Mouse (Mus musculus): ENCODE measurements around the gene Cmtm2a. TPM values are rescaled to one million over a fixed set of nuclear protein-coding genes. Genes with fewer than 3 reads are reported as not detected.
"Not testable (repeated sequence)": the region's sequence is repeated elsewhere in the genome, so short reads cannot be mapped to it uniquely, and the experiment has no call there.

Cmtm2a gene
- polyA plus RNA-seq, 1 experiment from 2014 or later, result not detected

DNA sequence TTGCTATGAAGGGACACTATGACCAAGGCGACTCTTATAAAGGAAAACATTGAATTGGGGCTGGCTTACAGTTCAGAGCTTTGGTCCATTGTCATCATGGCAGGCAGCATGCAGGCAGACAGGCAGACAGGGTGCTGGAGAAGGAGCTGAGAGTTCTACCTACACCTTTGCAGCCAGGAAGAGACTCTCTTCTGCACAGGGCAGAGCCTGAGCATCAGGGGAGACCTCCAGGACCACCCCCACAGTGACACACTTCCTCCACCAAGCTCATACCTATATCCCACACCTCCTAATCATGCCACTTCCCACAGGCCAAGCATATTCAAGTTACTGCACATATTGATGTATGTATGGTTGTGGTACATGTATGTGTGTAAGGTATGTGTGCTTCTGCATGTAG is 43.8 kb upstream of the Cmtm2a start:
- Histone ChIP-seq H3K9me3 (replicated peaks; ENCODE audit: control insufficient read depth, low read length) (no peaks in the 10 kb centered on the region), H3K4me1 (ENCODE audit: control insufficient read depth, insufficient read depth, low read length) (peaks cover 6% of the 10 kb centered on the region; the same call in 1 of the 2 replicates), H3K27me3 (ENCODE audit: control insufficient read depth, insufficient read depth, low read length) (no peaks in the 10 kb centered on the region), H3K4me2 (no peak overlapping the region), H3K4me3 (ENCODE audit: low read depth, low read length) (no peak overlapping the region), H3K36me3 (ENCODE audit: control insufficient read depth, insufficient read depth, low read length) (no peaks in the 10 kb centered on the region), H3K27ac (ENCODE audit: low read depth, low read length) (no peak overlapping the region), H3K9ac (ENCODE audit: low read depth, low read length) (no peak overlapping the region)
- 67% methylated on average over 1 of the region's 1 CpGs for WGBS (ENCODE audit: insufficient replicate concordance)
- ATAC-seq (replicated peaks; ENCODE audit: insufficient number of reproducible peaks, low FRiP score, low TSS enrichment), result no peak

DNA sequence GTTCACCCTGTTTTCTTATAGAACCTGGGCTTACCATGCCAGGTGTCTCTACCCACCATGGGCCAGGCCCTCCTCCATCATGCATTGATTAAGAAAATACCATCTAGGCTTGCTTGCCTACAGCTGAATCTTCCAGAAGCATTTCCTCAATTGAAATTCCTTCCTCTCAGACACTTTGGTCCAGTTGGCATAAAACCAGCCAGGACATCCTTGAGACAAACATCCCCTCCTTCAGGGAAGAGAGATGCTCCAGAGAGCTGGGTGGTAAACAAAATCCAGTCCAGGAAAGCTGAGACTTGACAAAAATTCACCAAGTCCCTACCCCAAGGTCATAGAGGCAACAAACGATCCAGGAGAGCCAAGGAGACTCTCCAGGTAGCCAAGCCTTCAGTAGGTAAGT is 41.2 kb upstream of the Cmtm2a start:
- ATAC-seq (replicated peaks; ENCODE audit: insufficient number of reproducible peaks, low FRiP score, low TSS enrichment), result no peak
- 63% methylated on average over 1 of the region's 1 CpGs for WGBS (ENCODE audit: insufficient replicate concordance)
- 0 out of 2 replicates have a peak, but pooled peaks cover under 1% of the 10 kb centered on the region for H3K4me1 ChIP-seq (ENCODE audit: control insufficient read depth, insufficient read depth, low read length)
- no peak overlapping the region for H3K4me3 ChIP-seq (ENCODE audit: low read depth, low read length)
- H3K27me3 ChIP-seq (ENCODE audit: control insufficient read depth, insufficient read depth, low read length), result no peaks in the 10 kb centered on the region
- H3K9me3 ChIP-seq (replicated peaks; ENCODE audit: control insufficient read depth, low read length), result no peaks in the 10 kb centered on the region
- no peak overlapping the region for H3K9ac ChIP-seq (ENCODE audit: low read depth, low read length)
- H3K27ac ChIP-seq (ENCODE audit: low read depth, low read length), result no peak overlapping the region
- no peak overlapping the region for H3K4me2 ChIP-seq
- H3K36me3 ChIP-seq (ENCODE audit: control insufficient read depth, insufficient read depth, low read length), result no peaks in the 10 kb centered on the region

DNA sequence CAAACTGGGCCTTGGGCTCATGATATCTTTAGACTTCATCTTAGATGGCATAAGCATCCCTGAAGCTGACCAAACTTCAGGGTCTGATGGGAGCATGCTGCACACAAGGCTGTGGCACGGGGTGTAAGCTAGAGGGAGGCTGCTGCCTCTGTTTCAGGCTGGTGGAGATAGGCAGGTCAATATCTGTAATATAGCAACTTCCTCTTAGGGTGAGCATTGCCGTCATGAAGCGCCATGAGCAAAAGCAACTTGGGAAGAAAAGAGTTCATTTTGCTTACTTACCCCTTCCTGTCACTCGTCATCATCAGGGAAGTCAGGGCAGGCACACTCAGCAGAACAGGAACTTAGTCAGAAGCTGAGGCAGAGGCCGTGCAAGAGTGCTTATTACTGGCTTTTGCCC is 40.8 kb upstream of the Cmtm2a start:
- H3K27ac ChIP-seq (ENCODE audit: low read depth, low read length), result no peak overlapping the region

DNA sequence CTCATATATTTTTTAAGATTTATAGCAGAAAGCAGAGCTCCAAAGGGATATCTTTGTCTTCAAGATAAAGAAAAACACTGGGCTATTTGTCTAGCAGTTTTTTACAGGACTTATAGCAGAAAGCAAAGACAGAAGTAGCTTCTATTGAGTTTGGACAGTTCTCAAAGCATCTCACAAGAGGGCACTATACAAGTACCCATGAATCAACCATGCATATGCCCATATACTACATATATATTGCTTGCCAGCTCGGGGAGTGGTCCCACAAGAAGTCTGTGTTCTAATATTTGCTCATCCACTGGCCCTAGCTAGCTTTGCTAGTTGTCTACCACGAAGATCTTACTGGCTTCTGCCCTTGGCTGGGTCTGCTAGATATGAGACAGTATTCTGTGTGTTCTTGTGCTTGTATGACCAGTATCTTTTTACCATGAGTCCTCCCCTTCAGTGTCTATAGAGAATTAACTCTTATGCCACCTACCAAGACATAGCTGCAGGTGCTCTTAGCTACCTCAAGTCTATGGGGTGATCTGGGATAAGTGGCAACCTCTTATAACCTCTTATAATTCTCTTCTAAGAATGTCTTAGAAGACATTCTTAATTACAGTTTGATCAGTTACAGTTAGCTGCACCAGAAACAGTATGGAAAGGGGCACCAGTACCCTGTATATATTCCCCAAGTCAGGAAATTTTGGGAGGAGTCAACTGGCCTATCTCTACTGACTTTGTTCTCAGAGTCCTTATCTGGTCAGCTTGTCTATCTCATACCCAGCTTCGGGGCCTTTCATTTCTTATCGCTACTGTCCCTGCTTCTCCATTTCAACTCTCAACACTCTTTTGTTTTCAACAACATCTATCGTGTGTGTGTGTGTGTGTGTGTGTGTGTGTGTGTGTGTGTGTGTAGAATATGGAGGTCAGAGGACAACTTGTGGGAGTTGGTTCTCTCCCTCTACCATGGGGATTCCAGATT is 40.0 kb upstream of the Cmtm2a start:
- Histone ChIP-seq H3K27me3 (ENCODE audit: control insufficient read depth, insufficient read depth, low read length) (no peaks in the 10 kb centered on the region), H3K4me3 (ENCODE audit: low read depth, low read length) (no peak overlapping the region), H3K36me3 (ENCODE audit: control insufficient read depth, insufficient read depth, low read length) (no peaks in the 10 kb centered on the region), H3K27ac (ENCODE audit: low read depth, low read length) (no peak overlapping the region), H3K9me3 (replicated peaks; ENCODE audit: control insufficient read depth, low read length) (no peaks in the 10 kb centered on the region), H3K4me1 (ENCODE audit: control insufficient read depth, insufficient read depth, low read length) (no peaks in the 10 kb centered on the region), H3K4me2 (no peak overlapping the region), H3K9ac (ENCODE audit: low read depth, low read length) (no peak overlapping the region)
- 49% methylated on average over 5 of the region's 5 CpGs for WGBS (ENCODE audit: insufficient replicate concordance)
- ATAC-seq (replicated peaks; ENCODE audit: insufficient number of reproducible peaks, low FRiP score, low TSS enrichment), result no peak

More for the DNA sequence above, 40.8 kb upstream of the Cmtm2a start:
- WGBS (ENCODE audit: insufficient replicate concordance), result 62% methylated on average over 5 of the region's 5 CpGs
- Histone ChIP-seq H3K4me1 (ENCODE audit: control insufficient read depth, insufficient read depth, low read length) (no peaks in the 10 kb centered on the region), H3K9me3 (replicated peaks; ENCODE audit: control insufficient read depth, low read length) (no peaks in the 10 kb centered on the region), H3K36me3 (ENCODE audit: control insufficient read depth, insufficient read depth, low read length) (no peaks in the 10 kb centered on the region), H3K4me2 (no peak overlapping the region), H3K4me3 (ENCODE audit: low read depth, low read length) (no peak overlapping the region), H3K9ac (ENCODE audit: low read depth, low read length) (no peak overlapping the region), H3K27me3 (ENCODE audit: control insufficient read depth, insufficient read depth, low read length) (no peaks in the 10 kb centered on the region)
- ATAC-seq (replicated peaks; ENCODE audit: insufficient number of reproducible peaks, low FRiP score, low TSS enrichment), result no peak

DNA sequence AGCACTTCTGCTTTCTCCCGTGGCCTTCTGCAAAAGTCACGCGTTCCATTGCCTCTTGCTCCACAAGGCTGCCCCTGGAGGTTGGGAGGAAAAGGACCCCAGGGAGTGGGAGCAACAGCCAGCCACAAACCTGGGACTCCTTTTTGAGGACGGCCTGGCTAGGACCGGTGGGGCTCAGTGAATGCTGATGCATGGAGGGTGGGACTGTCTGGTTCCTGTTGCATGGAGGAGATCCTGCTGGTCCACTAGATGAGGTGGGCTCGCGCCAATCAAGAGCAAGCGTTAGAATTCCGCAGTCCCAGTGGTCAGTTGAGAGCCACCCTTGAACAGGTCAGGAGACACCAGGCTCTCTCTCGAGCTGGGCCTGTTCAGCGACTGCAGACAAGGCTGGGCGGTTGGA is 28.9 kb upstream of the Cmtm2a start, which contains the start of gene Cmtm2b:
TSS of gene Cmtm2b (plus strand) at position 301 of the 400 bp plus-strand sequence.
- not testable (repeated sequence) for H3K9me3 ChIP-seq (replicated peaks; ENCODE audit: control insufficient read depth, low read length); H3K27me3 ChIP-seq (ENCODE audit: control insufficient read depth, insufficient read depth, low read length); H3K4me2 ChIP-seq; H3K9ac ChIP-seq (ENCODE audit: low read depth, low read length); ATAC-seq (replicated peaks; ENCODE audit: insufficient number of reproducible peaks, low FRiP score, low TSS enrichment); H3K27ac ChIP-seq (ENCODE audit: low read depth, low read length); H3K36me3 ChIP-seq (ENCODE audit: control insufficient read depth, insufficient read depth, low read length); H3K4me3 ChIP-seq (ENCODE audit: low read depth, low read length); H3K4me1 ChIP-seq (ENCODE audit: control insufficient read depth, insufficient read depth, low read length)
- WGBS (ENCODE audit: insufficient replicate concordance), result 72% methylated on average over 12 of the region's 12 CpGs

DNA sequence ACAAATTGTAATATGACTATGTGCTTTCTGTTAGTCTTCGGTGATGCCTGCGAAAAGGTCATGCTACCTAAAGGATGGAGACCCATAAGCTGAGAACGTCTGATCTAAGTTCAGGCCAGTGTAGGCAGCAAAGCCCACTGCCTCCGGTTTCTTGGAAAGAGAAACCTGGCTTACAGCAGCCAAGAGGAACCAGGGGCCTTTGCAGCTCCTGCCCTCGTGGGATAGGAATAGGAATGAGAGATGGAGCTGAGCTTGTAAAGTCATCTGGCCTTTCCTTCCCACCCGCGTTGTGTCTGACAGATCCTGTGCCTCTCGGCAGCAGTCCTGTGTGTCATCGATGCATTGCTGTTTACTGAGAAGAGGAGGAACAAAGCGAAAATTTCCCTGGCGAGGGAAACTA is 28.3 kb upstream of the Cmtm2a start, which contains the start of gene Gm11020:
TSS of gene Gm11020 (plus strand) at position 301 of the 400 bp plus-strand sequence.
- H3K4me3 ChIP-seq (ENCODE audit: low read depth, low read length); ATAC-seq (replicated peaks; ENCODE audit: insufficient number of reproducible peaks, low FRiP score, low TSS enrichment); H3K9me3 ChIP-seq (replicated peaks; ENCODE audit: control insufficient read depth, low read length); H3K4me2 ChIP-seq; H3K36me3 ChIP-seq (ENCODE audit: control insufficient read depth, insufficient read depth, low read length); H3K27ac ChIP-seq (ENCODE audit: low read depth, low read length); H3K9ac ChIP-seq (ENCODE audit: low read depth, low read length); H3K4me1 ChIP-seq (ENCODE audit: control insufficient read depth, insufficient read depth, low read length); H3K27me3 ChIP-seq (ENCODE audit: control insufficient read depth, insufficient read depth, low read length): not testable (repeated sequence)
- WGBS (ENCODE audit: insufficient replicate concordance), result 75% methylated on average over 9 of the region's 11 CpGs

DNA sequence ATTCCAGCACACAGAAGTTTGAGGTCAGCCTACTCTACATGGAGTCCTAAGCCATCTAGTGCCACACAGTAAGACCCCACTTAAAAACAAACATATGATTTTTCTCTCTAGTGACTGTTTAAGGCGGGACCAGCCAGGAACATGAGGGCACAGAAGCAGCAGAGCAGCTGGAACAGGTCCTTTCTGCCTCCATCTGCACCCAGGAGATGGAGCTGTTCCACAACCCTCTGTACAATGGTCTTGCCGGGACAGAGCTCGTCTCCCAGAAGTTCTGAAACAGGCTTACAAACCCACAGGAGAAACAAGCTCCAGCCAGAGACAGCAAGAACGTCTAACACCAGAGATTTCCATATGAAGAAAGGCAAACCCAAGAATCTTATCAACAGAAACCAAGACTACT is 20.3 kb upstream of the Cmtm2a start:
- no peak for ATAC-seq (replicated peaks; ENCODE audit: insufficient number of reproducible peaks, low FRiP score, low TSS enrichment)
- no peak overlapping the region for H3K27ac ChIP-seq (ENCODE audit: low read depth, low read length)
- H3K4me1 ChIP-seq (ENCODE audit: control insufficient read depth, insufficient read depth, low read length), result no peaks in the 10 kb centered on the region
- no peaks in the 10 kb centered on the region for H3K9me3 ChIP-seq (replicated peaks; ENCODE audit: control insufficient read depth, low read length)
- no peak overlapping the region for H3K4me2 ChIP-seq
- 57% methylated on average over 4 of the region's 4 CpGs for WGBS (ENCODE audit: insufficient replicate concordance)
- no peaks in the 10 kb centered on the region for H3K36me3 ChIP-seq (ENCODE audit: control insufficient read depth, insufficient read depth, low read length)
- no peak overlapping the region for H3K9ac ChIP-seq (ENCODE audit: low read depth, low read length)
- H3K27me3 ChIP-seq (ENCODE audit: control insufficient read depth, insufficient read depth, low read length), result no peaks in the 10 kb centered on the region
- H3K4me3 ChIP-seq (ENCODE audit: low read depth, low read length), result no peak overlapping the region

DNA sequence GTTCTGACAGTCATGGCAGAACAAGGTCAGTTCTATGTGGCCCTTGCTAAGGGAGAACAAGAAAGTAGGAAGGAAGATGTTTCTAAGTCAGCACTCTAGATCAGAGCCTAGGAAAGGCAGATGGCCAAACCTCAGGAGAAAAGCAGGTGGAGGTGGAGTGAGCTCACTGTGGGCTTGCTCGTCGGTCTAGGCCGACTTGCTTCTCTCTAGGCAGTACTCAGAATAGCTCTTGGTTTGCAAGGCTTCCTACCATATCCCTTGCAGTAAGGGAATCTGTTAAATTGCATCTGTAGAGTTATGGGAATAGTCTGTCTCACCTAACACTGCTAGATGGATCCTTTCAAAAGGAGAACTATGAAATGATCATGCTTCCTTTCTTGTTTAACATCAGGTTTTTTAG is 19.0 kb upstream of the Cmtm2a start:
- ATAC-seq (replicated peaks; ENCODE audit: insufficient number of reproducible peaks, low FRiP score, low TSS enrichment); H3K4me1 ChIP-seq (ENCODE audit: control insufficient read depth, insufficient read depth, low read length): not testable (repeated sequence)
- 88% methylated on average over 3 of the region's 3 CpGs for WGBS (ENCODE audit: insufficient replicate concordance)

More for the DNA sequence above, 19.0 kb upstream of the Cmtm2a start:
- H3K4me3 ChIP-seq (ENCODE audit: low read depth, low read length); H3K9me3 ChIP-seq (replicated peaks; ENCODE audit: control insufficient read depth, low read length); H3K9ac ChIP-seq (ENCODE audit: low read depth, low read length); H3K4me2 ChIP-seq; H3K36me3 ChIP-seq (ENCODE audit: control insufficient read depth, insufficient read depth, low read length); H3K27me3 ChIP-seq (ENCODE audit: control insufficient read depth, insufficient read depth, low read length); H3K27ac ChIP-seq (ENCODE audit: low read depth, low read length): not testable (repeated sequence)
